Mouse (Mus musculus) right cerebral cortex, postnatal 14 days (tissue): ENCODE results near the gene Bach2.

ENCODE experiments used
- DNase-seq: peaks from one replicate; pipeline ENCODE4 v3.0.0; 2022

Bach2 gene

DNA sequence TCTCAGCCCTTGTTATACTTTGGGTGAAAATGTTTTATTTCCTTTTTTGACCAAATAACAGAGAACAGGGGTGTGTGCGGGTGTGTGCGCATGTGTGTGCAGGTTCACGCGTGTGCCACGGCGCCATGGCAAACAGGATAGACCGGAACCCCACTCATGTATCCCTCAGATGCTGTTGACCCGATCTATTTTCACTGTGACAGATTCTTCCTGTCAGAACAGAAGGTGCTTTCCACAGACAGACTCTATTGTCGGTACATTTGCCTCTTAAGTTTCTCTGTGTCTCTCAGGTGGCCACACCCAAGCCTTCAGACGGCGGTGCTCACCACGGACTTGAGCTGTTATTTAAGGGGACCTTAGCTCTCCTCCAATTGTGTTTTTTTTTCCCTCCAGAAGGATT lies 97.1 kb downstream of the Bach2 start:
- DNase-seq: no peak

DNA sequence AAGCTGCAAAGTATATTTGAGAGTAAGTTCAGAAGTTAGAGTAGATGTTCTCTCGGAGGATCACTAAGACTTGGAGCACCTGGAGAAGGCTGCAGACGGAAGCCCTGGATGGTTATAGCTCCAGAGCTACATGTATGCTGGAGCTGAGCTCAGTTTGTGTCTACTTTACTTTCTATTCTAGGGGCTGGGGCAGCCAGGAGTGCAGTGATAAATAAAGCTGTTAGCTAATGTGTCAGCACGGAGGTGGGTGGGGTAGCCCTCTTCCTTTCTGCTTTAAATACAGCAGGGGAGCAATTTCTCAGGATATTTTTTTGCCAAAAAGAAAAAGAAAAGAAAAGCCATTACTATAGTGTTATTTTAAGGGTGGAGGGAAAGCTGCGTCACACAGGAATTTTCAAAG lies 98.0 kb downstream of the Bach2 start:
- DNase-seq: no peak

DNA sequence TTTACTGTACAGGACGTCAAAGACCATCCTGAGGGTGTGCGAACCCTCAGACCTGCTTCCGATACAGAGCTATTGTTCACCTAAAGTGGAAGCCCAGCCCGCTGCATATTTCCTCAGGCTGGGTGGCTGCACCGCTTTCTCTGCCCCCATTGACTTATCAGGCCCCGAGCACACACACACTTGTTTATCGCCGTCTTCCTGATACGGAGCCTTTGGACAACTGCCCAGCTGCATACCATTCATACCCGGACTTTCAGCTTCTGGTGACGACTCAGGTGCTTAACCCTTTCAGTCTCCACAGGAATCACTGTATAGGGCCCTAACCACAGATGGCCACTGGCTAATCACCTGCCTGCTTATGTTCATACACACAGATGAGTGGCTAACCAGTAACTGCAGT lies 99.0 kb downstream of the Bach2 start:
- DNase-seq: no peak

DNA sequence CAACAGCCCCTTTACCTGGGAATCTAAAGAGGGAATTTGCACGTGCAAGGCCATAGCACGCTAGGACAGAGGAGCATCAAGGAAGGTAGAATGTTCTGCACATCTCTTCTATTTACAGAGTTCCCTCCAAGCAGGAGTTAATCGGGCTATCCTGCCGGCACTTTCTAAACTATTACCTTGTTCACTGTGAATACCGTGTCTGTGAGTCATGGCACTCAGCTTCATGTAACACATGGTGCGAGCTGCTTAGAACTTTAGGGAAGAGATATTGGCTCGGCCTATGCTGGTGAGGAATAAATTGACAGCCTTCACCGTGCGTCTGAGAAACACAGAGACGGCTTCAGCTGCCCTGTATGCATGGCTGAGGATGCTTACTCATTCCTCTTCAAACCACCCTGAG lies 99.8 kb downstream of the Bach2 start:
- no peak for DNase-seq

DNA sequence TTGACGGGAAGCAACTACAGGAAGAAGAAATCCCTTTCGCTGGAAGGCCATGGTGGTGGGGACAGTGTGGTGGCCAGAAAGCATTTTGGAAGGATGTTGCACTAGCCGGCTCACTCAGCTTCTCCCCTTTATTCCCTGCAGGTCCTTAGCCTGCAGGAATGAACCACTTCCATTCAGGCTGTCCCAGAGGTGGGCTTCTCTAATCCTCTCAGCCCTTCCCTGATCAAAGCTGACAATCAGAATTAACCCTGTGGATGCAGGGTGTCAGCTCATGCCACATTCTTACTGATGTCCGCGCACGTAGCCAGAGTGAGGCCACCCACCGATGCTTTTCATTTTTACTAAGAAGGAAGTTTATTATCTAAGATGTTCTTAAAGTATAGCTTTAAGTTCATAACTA lies 102.2 kb downstream of the Bach2 start:
- DNase-seq: no peak

DNA sequence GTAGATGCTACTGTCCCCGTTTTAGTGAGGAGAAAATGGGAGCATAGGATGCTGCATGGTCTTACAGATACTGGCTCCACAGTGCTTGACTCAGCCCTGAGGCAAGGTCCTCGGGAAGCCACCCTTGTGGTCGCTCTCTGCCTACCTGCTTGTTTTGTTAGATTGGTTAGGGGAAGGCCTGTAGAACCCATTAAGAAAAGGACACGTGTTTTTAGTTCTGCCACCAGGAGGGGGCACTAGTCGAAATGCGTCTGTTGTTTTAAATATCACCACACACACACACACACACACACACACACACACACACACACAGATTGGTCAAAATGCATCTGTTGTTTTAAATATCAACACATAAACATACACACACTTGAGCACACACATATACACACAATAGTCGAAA lies 103.7 kb downstream of the Bach2 start:
- no peak for DNase-seq

DNA sequence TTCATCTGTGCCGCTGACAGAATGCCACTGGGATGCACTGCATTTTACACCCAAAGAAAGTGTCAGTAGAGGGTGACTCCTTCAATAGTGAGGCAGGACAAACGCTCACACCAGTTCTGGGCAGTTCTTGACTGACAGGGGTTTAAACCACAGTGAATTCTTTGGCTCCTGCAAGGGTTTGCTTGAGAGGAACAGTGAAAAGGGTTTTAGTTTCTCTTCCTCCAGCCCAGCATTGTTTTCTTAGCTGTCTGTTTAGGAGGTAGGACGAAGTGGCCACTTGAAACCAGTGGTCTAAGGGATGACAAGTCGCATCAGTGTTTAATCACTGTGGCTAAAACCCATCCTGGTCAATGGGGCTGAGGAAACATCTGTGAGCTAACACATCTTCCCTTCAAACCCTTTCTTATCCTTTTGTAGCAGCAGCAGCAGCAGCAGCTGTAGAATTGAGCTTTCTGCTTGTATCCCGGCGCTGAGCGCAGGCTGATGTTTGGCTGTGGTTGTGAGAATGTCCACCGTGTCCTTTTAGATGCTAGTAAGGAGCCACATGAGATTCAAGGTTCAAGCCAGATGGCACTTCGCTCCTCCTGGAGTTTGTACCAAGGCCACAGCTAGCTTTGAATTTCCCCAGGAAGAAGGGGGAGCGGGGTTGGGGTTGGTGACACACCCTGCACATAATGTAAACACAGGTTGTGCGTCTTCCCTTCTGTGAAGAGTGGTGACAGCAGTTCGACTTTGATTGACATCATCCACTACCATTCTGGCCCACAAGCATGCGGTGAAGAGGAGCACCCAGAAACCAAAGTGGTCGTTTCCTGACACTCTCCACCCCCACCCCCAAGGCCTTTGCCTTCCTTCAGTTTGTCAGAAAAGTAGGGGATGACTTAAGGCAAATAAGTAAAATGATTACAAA lies 104.9 kb downstream of the Bach2 start:
- no peak for DNase-seq

DNA sequence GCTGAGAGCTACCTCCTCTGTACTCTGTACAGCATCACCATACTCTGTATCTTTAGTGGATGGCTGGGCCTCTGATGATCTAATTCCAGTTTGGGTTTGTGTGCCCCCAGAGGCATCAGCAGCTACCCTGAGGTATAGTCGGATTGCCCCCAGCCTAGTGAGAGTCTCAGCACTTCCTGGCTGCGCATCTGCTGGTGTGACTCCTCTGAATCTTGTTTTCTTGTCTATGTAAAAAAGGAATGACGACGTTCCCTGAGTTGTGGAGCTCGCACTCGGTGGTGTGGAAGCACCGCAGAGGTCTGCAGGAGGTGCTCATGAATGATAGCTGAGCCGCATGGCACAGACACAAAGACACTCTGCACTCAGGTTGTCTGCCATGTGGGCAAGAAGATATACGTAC lies 105.7 kb downstream of the Bach2 start:
- no peak for DNase-seq

DNA sequence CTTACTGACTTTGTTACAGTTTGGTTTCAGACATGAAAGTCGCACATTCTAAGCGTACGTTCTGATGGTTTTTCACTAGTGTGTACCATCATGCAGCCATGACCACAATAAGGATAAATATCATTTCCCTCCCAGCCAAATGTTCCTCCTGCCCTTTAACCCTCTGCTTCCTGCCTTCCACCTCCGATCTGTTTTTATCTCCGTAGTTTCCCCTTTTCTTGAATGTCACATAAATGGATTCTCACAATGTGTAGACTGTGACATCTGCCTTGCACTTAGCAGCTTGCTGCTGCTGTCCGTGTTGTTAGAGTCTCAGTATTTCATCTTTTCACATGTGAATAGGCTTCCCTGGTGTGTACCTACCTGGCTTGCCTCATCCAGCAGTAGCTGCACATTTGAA lies 108.6 kb downstream of the Bach2 start:
- DNase-seq: no peak

DNA sequence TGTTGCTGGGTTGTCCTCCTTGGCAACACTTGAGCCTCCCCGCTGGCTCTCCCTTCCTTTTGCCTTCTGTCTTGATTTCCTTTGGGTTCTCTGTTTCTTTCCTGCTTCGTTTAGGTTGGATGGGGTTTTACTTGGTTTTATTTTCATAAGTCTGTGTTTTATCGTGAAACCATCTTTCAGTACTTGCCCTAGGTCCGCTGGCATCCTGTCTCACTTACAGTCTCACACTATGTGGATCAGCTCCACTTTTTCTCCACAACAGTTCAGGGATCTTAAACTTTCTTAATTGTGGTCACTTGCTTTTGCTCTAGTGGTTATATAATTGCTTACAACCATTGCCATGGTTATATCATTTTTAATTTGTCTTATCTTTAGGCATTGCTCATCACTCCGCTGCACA lies 109.1 kb downstream of the Bach2 start:
- no peak for DNase-seq

DNA sequence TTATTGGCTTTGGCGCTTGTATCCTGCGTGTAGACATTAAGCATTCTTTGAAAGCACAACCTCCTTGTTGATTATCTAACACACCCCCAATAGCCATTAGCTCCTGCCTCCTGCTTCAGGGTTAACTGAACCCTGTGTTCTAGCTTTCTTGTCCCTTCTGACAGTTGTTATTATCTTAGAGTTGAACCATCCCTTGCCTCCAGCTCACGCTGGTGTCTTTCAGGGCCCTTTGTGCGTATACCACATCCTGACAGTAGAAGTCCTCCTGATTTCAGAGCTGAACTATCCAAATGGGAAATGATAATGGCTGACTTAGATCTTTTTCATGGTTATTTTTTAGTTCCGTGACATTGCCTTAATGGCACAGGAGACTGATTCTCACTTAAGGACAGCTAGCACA lies 110.8 kb downstream of the Bach2 start:
- DNase-seq: no peak

DNA sequence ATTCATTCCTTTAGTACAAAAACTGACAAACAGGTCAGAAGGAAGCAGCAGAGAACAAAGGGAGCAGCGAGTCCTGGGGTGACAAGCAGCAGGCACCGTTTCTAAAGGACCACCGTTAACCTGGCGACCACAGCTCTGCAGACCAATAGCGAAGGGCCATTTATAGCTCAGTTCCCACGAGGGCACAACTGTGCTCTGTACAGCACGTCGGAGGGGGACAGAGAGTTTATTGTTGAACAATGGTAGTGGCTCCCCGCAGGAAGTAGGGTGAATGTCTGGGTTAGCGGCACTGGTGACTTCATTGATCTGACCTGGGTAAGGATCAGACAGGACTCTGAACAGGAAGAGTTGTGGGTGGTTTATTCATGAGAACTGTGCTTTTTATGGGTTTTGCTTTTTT lies 112.6 kb downstream of the Bach2 start:
- DNase-seq: no peak

DNA sequence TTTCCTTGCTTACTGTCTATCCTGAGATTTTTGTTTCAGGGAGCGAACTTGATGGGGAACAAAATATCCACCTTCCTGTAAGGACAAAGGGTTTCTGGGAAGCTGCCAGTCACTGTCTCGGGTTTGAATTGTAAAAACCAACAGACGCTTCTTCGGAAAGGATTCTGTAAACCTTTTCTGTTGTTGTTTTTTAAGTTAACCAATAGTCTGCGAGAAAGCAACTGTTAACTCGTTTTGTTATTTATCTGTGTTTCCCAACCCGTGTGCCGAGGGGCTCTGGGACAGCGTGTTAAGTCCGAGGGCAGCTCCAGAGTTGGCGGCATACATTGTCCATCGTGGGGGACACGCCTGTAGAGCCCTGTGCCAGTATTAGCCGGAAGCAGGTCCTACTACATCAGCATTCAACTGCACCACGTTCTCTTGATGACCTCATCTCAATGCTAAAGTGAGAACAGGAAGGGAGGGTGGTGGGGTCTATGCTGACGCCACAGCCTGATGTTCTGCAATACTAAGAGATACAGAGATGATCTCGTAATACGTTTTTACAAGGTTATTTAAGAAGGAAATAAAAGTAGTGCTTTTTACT lies 113.2 kb downstream of the Bach2 start:
- no peak for DNase-seq

DNA sequence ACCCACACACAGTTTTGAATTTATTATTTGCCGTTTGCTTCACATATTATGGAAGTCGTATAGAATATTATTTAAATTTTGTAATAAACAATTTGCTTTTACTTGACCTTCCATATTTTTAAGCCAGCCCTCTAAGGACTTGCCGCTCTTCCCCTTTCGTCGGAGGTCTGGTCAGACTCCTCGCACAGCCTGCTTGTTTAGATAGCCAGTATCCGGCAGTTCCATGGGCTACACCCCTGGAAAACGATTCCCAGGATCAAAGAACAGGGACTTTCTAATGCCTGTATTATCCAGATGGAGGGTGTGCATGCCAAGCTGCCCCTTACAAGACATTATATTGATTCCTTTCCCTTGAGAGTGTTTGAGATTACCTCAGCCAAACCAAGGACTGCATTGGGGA lies 113.8 kb downstream of the Bach2 start:
- DNase-seq: no peak

DNA sequence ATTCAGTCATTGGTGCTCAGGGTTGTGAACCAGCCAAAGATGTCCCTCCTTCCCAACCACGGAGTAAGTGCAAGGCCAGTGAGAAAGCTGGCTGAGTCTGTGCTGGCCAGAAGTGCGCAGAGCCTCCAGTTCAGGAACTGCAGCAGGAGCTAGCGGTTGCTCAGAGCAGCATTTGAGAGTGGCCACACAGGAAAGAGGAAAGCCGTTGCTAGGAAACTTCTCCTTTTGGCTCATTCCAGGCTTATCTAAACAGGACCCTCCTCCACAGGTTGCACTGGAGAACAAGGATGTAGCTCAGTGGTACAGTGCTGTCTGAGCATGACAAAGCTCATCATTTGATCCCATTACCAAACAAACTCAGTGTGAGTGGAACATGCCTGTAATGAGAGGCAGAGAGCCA lies 114.2 kb downstream of the Bach2 start:
- DNase-seq: no peak

DNA sequence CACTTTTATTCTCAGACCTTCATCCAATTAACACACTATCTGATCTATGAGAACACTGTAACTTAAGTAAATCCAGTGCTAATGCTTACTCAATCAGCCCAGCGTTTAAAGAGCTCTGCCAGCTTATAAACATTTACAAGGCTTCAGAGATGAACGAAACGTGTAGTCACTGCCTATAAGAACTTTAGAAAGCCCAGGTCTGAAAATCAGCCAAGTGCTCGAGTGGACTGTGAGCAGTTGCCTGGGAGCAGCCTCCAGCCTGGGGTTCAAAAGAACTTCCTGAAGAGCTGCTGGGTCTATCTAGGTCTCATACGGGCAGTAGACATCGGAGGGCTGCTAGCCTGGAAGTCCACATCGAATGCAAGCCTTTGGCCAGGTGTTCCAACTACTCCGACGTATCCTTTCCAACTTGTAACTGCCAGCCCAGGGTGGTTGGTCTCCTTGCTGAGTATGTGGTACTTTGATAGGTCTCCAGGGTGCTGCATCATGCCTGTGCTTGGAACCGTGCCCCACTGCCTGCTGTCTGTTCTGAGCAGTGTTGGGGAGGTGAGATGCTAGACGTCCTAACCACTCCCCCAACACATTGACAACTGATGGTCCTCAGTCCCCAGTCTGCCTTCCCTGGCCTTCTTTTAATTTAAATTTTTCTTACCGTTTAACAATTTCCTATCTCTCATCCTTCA lies 117.5 kb downstream of the Bach2 start:
- DNase-seq: no peak

DNA sequence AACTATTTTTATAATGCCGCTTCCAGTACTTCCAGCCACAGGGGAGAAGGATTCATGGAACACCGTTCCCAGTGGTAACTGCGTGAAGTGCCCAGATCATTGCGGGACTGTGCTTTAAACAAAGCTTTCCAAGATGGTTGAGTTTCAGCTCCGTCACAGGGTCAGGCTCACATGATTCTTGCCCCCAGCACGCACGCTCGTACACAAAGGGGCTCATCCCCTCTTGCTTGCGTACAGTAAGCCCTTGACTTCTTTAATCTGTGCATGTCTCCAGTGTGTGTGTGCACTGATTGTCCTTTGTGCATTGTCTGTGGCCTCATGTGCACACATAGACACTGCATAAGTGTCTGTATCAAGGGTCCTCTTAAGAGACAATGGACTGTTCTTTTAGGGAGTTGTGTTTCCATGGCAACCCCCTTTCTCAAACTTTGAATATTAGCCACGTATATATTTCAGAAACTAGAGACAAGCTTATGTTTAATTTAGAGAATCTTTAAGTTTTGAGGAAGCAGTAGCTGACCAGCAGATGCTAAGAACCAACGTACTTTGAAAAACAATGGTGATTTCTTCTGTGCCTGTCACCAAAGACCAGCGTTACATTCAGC lies 119.5 kb downstream of the Bach2 start:
- no peak for DNase-seq

DNA sequence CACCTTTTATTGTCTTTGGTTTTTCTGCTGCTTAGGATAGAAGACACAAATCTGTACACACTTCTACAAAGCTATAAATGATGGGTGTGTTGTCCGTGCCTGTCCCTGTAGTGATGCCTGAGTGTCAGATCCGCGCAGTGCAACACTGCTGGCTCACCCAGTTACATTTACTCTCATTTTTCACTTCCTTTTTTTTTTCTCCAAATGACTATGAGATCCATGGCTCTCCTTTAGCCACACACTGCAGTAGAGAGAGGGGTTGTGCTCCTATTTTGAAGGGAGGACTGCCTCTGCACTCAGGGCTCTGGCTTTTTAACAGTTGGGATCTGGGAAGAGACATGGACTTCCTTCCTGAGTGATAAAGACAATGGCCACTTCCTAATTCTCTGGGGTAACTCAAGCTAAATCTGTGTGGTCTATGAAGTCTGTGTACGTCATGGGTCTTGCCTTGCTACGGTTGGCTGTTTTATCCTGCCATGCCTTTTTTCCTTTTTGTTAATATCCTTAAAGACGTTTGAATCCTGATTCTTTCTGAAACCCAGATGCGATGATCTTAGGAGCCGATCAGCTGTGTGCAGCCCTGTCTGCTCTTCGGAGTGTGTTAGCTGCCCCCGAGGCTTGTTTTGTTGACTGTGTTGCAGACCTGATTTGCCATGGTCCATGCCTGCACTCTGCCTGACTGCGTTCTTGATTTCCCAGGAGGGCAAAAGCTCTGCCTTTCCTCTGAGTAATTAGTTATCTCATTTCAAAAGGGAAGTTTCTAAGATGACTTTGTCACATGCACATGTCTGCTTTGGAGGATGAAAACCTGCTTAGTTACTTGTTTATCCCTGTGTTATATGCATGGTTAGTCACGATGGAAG lies 120.2 kb downstream of the Bach2 start:
- no peak for DNase-seq

DNA sequence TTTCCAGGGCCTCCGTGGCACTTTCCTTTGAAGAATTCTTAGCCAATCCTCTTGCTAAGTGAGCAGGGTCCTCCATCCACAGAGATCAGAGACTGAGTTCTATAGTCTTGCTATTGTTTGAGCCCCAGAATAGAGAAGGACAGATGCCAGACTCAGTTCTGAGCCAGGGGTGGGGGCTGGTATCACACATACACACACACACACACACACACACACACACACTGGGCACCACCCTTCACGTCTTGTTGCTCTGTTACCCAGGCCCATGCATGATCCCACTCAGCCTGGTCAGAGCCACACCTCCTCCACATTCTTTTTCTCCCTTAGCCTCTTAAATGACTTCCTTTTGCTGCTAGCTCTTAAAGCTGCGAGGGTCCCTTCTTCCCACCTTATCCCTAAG lies 121.0 kb downstream of the Bach2 start:
- no peak for DNase-seq

DNA sequence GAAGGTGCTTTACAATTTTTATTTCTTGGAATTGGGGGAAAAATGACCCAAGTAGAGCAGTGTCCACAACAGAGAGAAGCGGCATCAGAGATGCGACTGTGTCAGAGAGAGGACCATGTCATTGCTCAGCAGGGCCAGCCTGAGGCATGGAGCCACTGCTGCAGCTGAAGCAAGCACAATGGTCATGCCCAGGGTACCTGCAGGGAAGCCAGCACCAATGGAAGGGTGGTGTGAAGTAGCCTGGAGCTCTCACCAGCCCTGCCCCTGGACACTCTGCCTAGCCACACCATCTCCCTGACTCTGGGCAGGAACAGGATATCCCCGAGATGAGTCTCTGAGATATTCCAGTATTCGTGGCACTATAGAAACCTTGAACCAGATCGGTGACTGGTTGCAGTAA lies 121.9 kb downstream of the Bach2 start:
- no peak for DNase-seq

DNA sequence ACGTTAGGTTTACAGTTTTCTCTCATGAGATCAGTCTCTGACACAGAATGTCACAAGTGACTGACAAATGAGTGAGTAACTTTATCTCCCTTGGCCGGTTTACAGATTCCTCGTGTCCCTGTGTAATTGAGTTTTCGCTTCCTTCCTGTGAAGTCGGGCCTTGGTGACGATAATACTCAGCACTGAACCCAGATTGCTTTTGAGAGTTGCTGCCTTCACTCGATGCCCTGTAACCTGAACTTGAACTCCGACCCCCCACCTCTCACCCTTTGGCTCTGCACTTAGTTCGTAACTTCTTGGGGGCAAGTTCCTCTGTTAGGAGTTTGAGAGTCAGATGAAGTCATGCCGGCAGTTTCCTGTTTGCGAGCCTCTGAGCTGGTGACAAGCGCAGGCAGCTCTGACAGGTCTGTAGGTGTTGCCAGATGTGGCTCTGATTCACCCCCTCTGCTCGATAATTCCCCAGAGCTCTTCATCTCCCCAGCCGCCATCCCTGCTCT lies 124.9 kb downstream of the Bach2 start:
- no peak for DNase-seq

DNA sequence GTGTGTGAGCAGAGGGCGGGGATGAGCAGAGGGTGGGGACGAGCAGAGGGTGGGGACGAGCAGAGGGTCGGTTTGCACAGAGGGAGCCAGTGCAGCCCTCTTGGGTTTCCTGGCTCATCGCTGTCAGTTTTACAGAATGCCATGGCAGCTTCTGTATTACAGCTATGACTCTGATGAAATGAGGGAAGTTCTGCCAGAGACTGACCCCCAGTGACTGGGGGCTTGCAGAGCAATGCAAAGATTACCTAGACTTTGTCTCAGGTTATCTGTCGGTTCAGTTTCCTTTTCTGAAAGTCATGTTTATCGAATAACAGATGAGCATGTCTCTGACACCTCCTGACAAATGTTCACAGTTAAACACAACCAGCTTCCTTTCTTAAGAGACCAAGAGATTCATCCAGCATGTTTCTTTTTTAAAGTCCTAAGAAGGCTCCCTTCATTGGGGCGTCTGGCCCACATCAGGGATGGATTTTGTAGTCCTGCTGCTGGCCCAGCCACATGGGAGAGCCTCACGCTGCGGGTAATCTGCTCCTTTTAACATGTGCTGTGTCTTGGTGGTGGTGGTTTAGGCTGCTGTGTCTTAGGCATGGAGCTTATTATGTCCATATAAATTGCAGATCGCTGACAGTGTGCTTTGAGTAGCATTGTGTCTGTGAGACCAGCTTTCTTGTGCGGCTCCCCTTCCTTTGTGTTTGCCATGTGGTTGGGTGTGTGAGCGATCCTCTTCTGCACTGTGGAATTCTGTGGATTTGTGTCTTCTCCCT lies 126.7 kb downstream of the Bach2 start:
- no peak for DNase-seq
